Mouse (Mus musculus): ENCODE data around the gene Glud1. TPM values are rescaled to one million over a fixed set of nuclear protein-coding genes. Genes with fewer than 3 reads are reported as not detected.
"Not testable (repeated sequence)": the region's sequence is repeated elsewhere in the genome, so short reads cannot be mapped to it uniquely, and the experiment has no call there.

Gene Glud1
- polyA plus RNA-seq, 1 experiment from 2014 or later, result 116 TPM

GRCm38 (mm10) chr14:34359676-34360244 lies 49.2 kb downstream of the Glud1 start:
- no peak overlapping the region for H3K4me2 ChIP-seq
- no peak for ATAC-seq (ENCODE audit: low FRiP score, low read depth)
- H3K4me1 ChIP-seq (replicated peaks), result peaks cover 9% of the 10 kb centered on the region
- H3K9ac ChIP-seq, result no peak overlapping the region
- 52% methylated on average over 5 of the region's 5 CpGs for WGBS
- no peak overlapping the region for H3K27ac ChIP-seq (replicated peaks)
- no peaks in the 10 kb centered on the region for H3K9me3 ChIP-seq
- H3K4me3 ChIP-seq, result no peak overlapping the region
- no peaks in the 10 kb centered on the region for H3K36me3 ChIP-seq
- no peaks in the 10 kb centered on the region for H3K27me3 ChIP-seq

- no peak for ATAC-seq (ENCODE audit: low FRiP score, low read depth)
- 42% methylated on average over 6 of the region's 6 CpGs for WGBS
- Histone ChIP-seq H3K9ac (no peak overlapping the region), H3K4me2 (no peak overlapping the region), H3K9me3 (no peaks in the 10 kb centered on the region), H3K27ac (replicated peaks) (no peak overlapping the region), H3K27me3 (no peaks in the 10 kb centered on the region), H3K4me3 (no peak overlapping the region), H3K4me1 (replicated peaks) (peaks cover 9% of the 10 kb centered on the region), H3K36me3 (no peaks in the 10 kb centered on the region)
These were observed 49.7 kb downstream of the Glud1 start for GRCm38 (mm10) chr14:34360251-34360650.

- no peak overlapping the region for H3K27ac ChIP-seq (replicated peaks)
- H3K36me3 ChIP-seq, result no peaks in the 10 kb centered on the region
- no peak overlapping the region for H3K4me2 ChIP-seq
- H3K27me3 ChIP-seq, result no peaks in the 10 kb centered on the region
- no peak overlapping the region for H3K4me3 ChIP-seq
- no peak for ATAC-seq (ENCODE audit: low FRiP score, low read depth)
- 88% methylated on average over 4 of the region's 4 CpGs for WGBS
- peaks cover 9% of the 10 kb centered on the region for H3K4me1 ChIP-seq (replicated peaks)
- no peaks in the 10 kb centered on the region for H3K9me3 ChIP-seq
- H3K9ac ChIP-seq, result no peak overlapping the region
These were observed 51.6 kb downstream of the Glud1 start for GRCm38 (mm10) chr14:34362135-34362534.

- peaks cover 9% of the 10 kb centered on the region for H3K4me1 ChIP-seq (replicated peaks)
- H3K4me2 ChIP-seq, result peak overlapping the region; percentile 93
- H3K9ac ChIP-seq, result peak overlapping the region; percentile 61; the same call in 1 of the 2 replicates
- peak overlapping the region; percentile 43 for H3K4me3 ChIP-seq
- no peaks in the 10 kb centered on the region for H3K27me3 ChIP-seq
- H3K36me3 ChIP-seq, result no peaks in the 10 kb centered on the region
- peak overlapping the region; percentile 66; the same call in 1 of the 2 replicates for H3K27ac ChIP-seq (replicated peaks)
- 37% methylated on average over 18 of the region's 18 CpGs for WGBS
- H3K9me3 ChIP-seq, result no peaks in the 10 kb centered on the region
- peak; percentile 68 for ATAC-seq (ENCODE audit: low FRiP score, low read depth)
These were observed 52.4 kb downstream of the Glud1 start for GRCm38 (mm10) chr14:34362726-34363445.

- Histone ChIP-seq H3K9ac (peak overlapping the region; percentile 61), H3K9me3 (no peaks in the 10 kb centered on the region), H3K4me2 (peak overlapping the region; percentile 93), H3K4me1 (replicated peaks) (peaks cover 9% of the 10 kb centered on the region), H3K27ac (replicated peaks) (peak overlapping the region; percentile 66), H3K4me3 (peak overlapping the region; percentile 43), H3K27me3 (no peaks in the 10 kb centered on the region), H3K36me3 (no peaks in the 10 kb centered on the region)
- 1% methylated on average over 32 of the region's 32 CpGs for WGBS
- ATAC-seq (ENCODE audit: low FRiP score, low read depth), result peak; percentile 84
These were observed 53.1 kb downstream of the Glud1 start for GRCm38 (mm10) chr14:34363490-34364253.

- not testable (repeated sequence) for H3K36me3 ChIP-seq; ATAC-seq (ENCODE audit: low FRiP score, low read depth); H3K27me3 ChIP-seq; H3K4me1 ChIP-seq (replicated peaks); H3K9me3 ChIP-seq
- Histone ChIP-seq H3K4me2 (peak overlapping the region; percentile 93), H3K9ac (peak overlapping the region; percentile 61), H3K27ac (replicated peaks) (peak overlapping the region; percentile 66), H3K4me3 (peak overlapping the region; percentile 43)
- WGBS, result 74% methylated on average over 15 of the region's 15 CpGs
These were observed 54.0 kb downstream of the Glud1 start for GRCm38 (mm10) chr14:34364254-34365146.

- H3K4me3 ChIP-seq, result no peak overlapping the region
- H3K9me3 ChIP-seq, result no peaks in the 10 kb centered on the region
- H3K36me3 ChIP-seq, result no peaks in the 10 kb centered on the region
- no peak overlapping the region for H3K9ac ChIP-seq
- no peak for ATAC-seq (ENCODE audit: low FRiP score, low read depth)
- no peak overlapping the region for H3K27ac ChIP-seq (replicated peaks)
- H3K4me2 ChIP-seq, result no peak overlapping the region
- 84% methylated on average over 2 of the region's 2 CpGs for WGBS
- no peaks in the 10 kb centered on the region for H3K27me3 ChIP-seq
- peaks cover 9% of the 10 kb centered on the region for H3K4me1 ChIP-seq (replicated peaks)
These were observed 54.6 kb downstream of the Glud1 start for GRCm38 (mm10) chr14:34365147-34365507.

- Histone ChIP-seq H3K4me3 (no peak overlapping the region), H3K27ac (replicated peaks) (no peak overlapping the region), H3K36me3 (no peaks in the 10 kb centered on the region), H3K4me2 (no peak overlapping the region), H3K4me1 (replicated peaks) (peaks cover 9% of the 10 kb centered on the region), H3K9ac (no peak overlapping the region), H3K27me3 (no peaks in the 10 kb centered on the region), H3K9me3 (no peaks in the 10 kb centered on the region)
- ATAC-seq (ENCODE audit: low FRiP score, low read depth), result no peak
- WGBS, result 63% methylated on average over 3 of the region's 3 CpGs
These were observed 59.7 kb downstream of the Glud1 start for GRCm38 (mm10) chr14:34370203-34370602.

- H3K4me1 ChIP-seq (replicated peaks), result peaks cover 9% of the 10 kb centered on the region
- H3K27me3 ChIP-seq, result no peaks in the 10 kb centered on the region
- no peaks in the 10 kb centered on the region for H3K9me3 ChIP-seq
- H3K36me3 ChIP-seq, result no peaks in the 10 kb centered on the region
- 93% methylated on average over 3 of the region's 3 CpGs for WGBS
- H3K27ac ChIP-seq (replicated peaks), result no peak overlapping the region
- H3K4me2 ChIP-seq, result no peak overlapping the region
- ATAC-seq (ENCODE audit: low FRiP score, low read depth), result no peak
- H3K9ac ChIP-seq, result no peak overlapping the region
- H3K4me3 ChIP-seq, result no peak overlapping the region
These were observed 60.4 kb downstream of the Glud1 start for GRCm38 (mm10) chr14:34370921-34371320.

- Histone ChIP-seq H3K4me2 (no peak overlapping the region), H3K9me3 (no peaks in the 10 kb centered on the region), H3K4me1 (replicated peaks) (peaks cover 9% of the 10 kb centered on the region), H3K36me3 (no peaks in the 10 kb centered on the region), H3K4me3 (no peak overlapping the region), H3K27me3 (no peaks in the 10 kb centered on the region), H3K9ac (no peak overlapping the region), H3K27ac (replicated peaks) (no peak overlapping the region)
- 83% methylated on average over 2 of the region's 2 CpGs for WGBS
- ATAC-seq (ENCODE audit: low FRiP score, low read depth), result no peak
These were observed 61.2 kb downstream of the Glud1 start for GRCm38 (mm10) chr14:34371763-34372162.

- H3K4me3 ChIP-seq, result no peak overlapping the region
- no peak overlapping the region for H3K4me2 ChIP-seq
- H3K9me3 ChIP-seq, result no peaks in the 10 kb centered on the region
- no peak overlapping the region for H3K27ac ChIP-seq (replicated peaks)
- 93% methylated on average over 6 of the region's 6 CpGs for WGBS
- ATAC-seq (ENCODE audit: low FRiP score, low read depth), result no peak
- H3K4me1 ChIP-seq (replicated peaks), result peaks cover 9% of the 10 kb centered on the region
- H3K9ac ChIP-seq, result no peak overlapping the region
- H3K36me3 ChIP-seq, result no peaks in the 10 kb centered on the region
- H3K27me3 ChIP-seq, result no peaks in the 10 kb centered on the region
These were observed 62.1 kb downstream of the Glud1 start for GRCm38 (mm10) chr14:34372646-34373045.
